In genomic region chrX:138043113-138043512, GRCm38 (mm10) we compare ENCODE assay signal across 16 mouse cellular contexts.
"Had no signal": no experiment of that assay in that cellular context is flagged by ENCODE, and none has a peak within 500 bp of the region (broad histone marks: within the 10 kb centered on the region; RNA-seq: fewer than 3 reads in every experiment).

No protein-coding gene starts in this region.

- H3K9me3 ChIP-seq: neural tube, embryonic 13.5 days; neural tube, embryonic 15.5 days; stomach, embryonic 15.5 days had no signal

- H3K4me2 ChIP-seq: neural tube, embryonic 13.5 days; neural tube, embryonic 15.5 days; stomach, embryonic 15.5 days had no signal

- H3K27ac ChIP-seq: neural tube, embryonic 13.5 days; neural tube, embryonic 15.5 days; stomach, embryonic 15.5 days; stomach, postnatal 0 days had no signal

- H3K9ac ChIP-seq: neural tube, embryonic 13.5 days; neural tube, embryonic 15.5 days; stomach, embryonic 15.5 days had no signal

- DNase-seq: retina, postnatal 1 day; right cerebral cortex, adult 18-20 months; right cerebral cortex, postnatal 14 days; right cerebral cortex, postnatal 25 days; right cerebral cortex, postnatal 4 days; spleen, adult 18-20 months; thymus, adult 18-20 months; thymus, adult 2 months; thymus, postnatal 14 days; thymus, postnatal 25 days; thymus, postnatal 36 days; thymus, postnatal 4 days had no signal

- H3K36me3 ChIP-seq: neural tube, embryonic 13.5 days; neural tube, embryonic 15.5 days; stomach, embryonic 15.5 days had no signal

- H3K4me1 ChIP-seq: neural tube, embryonic 13.5 days; neural tube, embryonic 15.5 days; stomach, embryonic 15.5 days had no signal

- H3K27me3 ChIP-seq: neural tube, embryonic 13.5 days; neural tube, embryonic 15.5 days; stomach, embryonic 15.5 days had no signal

- H3K4me3 ChIP-seq: neural tube, embryonic 13.5 days; neural tube, embryonic 15.5 days; stomach, embryonic 15.5 days had no signal
